Mouse (Mus musculus) kidney, adult 10 weeks (tissue): ENCODE data around the gene Rpgrip1. TPM values are rescaled to one million over a fixed set of nuclear protein-coding genes. Genes with fewer than 3 reads are reported as not detected.

Source experiments
- polyA plus RNA-seq: library from polyadenylated mRNA; stranded (reverse); fragments of 350-450 nt; fragmentation: Illumina TruSeq; extraction: RNeasy Lipid Tissue Mini Kit (QIAGEN cat#74804); gene quantifications from one replicate; pipeline ENCODE4 v1.2.3, GENCODE M21; 2014; ENCODE audit warnings: low read depth, low replicate concordance

Rpgrip1 gene
- polyA plus RNA-seq, result 5.9 TPM

GRCm38 (mm10) chr14:52110346-52110745, at the start of gene Rpgrip1:
Gene Rpgrip1, plus strand, starts transcription at chr14:52110704.

GRCm38 (mm10) chr14:52103856-52104676, 6.4 kb upstream of the Rpgrip1 start, which contains the start of gene Hnrnpc:
Gene Hnrnpc, minus strand, starts transcription at chr14:52104028.

GRCm38 (mm10) chr14:52197156-52197878, 86.8 kb downstream of the Rpgrip1 start, which contains the start of gene Supt16:
Gene Supt16, minus strand, starts transcription at chr14:52197416.

Other genes starting within 250 kb of the Rpgrip1 start
- gene Mettl17, start 225.9 kb upstream of the Rpgrip1 start, polyA plus RNA-seq, result 1.9 TPM
- 0.16 TPM for gene Slc39a2, start 217.8 kb upstream of the Rpgrip1 start, polyA plus RNA-seq
- gene Ndrg2, start 196.5 kb upstream of the Rpgrip1 start, polyA plus RNA-seq, result 188 TPM
- gene Tppp2, start 192.3 kb upstream of the Rpgrip1 start, polyA plus RNA-seq, result not detected
- not detected for gene Rnase13, start 187.9 kb upstream of the Rpgrip1 start, polyA plus RNA-seq
- gene Arhgef40, start 126.0 kb upstream of the Rpgrip1 start, polyA plus RNA-seq, result 1.1 TPM
- not detected for gene Tmem253, start 95.0 kb upstream of the Rpgrip1 start, polyA plus RNA-seq
- 0.77 TPM for gene Zfp219, start 90.0 kb upstream of the Rpgrip1 start, polyA plus RNA-seq
- gene Olfr221, start 68.2 kb upstream of the Rpgrip1 start, polyA plus RNA-seq, result not detected
- 256 TPM for gene Hnrnpc, start 6.7 kb upstream of the Rpgrip1 start, polyA plus RNA-seq
- gene Supt16, start 86.7 kb downstream of the Rpgrip1 start, polyA plus RNA-seq, result 46.9 TPM
- 31.1 TPM for gene Chd8, start 147.1 kb downstream of the Rpgrip1 start, polyA plus RNA-seq
- gene Tox4, start 168.4 kb downstream of the Rpgrip1 start, polyA plus RNA-seq, result 28.7 TPM
- gene Rab2b, start 168.8 kb downstream of the Rpgrip1 start, polyA plus RNA-seq, result 11.9 TPM
- gene Mettl3, start 194.4 kb downstream of the Rpgrip1 start, polyA plus RNA-seq, result 31.8 TPM
- gene Sall2, start 218.1 kb downstream of the Rpgrip1 start, polyA plus RNA-seq, result 10.5 TPM
- not detected for gene Olfr1513, start 245.7 kb downstream of the Rpgrip1 start, polyA plus RNA-seq